Mouse (Mus musculus): ENCODE measurements around the gene Grk3. TPM values are rescaled to one million over a fixed set of nuclear protein-coding genes. Genes with fewer than 3 reads are reported as not detected.

Grk3 gene
- total RNA-seq, 2 experiments from 2014 or later = 16.9 to 19.8 TPM

DNA sequence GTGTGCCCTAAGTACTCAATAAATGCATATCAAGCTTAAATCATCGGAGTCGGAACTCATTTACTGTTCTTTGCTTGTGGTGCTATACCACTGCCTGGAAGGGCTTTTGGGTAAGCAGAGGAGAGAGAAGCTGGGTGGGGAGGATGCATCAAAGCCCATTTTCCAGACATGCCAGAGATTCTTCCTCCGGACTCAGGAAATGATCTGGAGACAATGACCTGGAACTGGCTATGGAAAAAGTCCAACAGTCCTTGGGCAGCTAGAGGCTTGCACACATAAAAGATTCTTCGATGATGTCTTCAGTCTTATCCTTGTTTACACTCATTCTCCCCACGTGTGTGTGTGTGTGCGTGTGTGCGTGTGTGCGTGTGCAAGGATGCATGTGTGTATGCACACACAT lies 80.2 kb downstream of the Grk3 start:
- DNase-seq = no peak

DNA sequence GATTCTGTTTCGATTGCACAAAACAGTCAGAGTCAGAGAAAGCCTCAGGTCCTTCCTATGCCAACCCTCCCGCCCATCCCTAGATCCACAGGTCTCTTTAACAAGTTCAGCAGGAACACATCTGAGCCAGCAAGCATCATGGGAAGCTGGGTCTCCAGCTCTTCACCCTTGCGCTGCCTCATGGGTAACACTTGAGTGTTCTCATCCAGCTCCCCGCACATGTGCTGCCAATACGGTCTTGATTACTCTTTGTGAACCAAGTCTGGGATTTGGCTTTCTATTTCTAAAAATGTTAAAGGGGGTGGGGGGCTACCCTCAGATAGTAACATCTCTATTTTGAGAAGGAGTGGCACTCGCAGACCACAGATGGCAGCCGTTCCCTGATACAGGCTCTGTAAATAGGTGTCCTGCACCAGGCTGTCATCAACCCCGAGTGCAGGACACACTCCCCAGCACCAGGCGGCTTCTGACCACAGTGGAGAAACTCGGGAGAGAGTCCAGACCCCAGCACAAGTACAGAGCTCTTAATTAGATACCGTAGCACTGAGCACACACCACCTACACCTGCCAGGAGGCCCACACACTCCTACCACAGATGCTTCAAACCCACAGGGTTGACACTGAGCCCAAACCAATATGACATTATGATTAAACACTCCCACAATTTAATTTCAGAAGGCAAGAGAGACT lies 82.6 kb downstream of the Grk3 start:
- peak; percentile 69 for DNase-seq

DNA sequence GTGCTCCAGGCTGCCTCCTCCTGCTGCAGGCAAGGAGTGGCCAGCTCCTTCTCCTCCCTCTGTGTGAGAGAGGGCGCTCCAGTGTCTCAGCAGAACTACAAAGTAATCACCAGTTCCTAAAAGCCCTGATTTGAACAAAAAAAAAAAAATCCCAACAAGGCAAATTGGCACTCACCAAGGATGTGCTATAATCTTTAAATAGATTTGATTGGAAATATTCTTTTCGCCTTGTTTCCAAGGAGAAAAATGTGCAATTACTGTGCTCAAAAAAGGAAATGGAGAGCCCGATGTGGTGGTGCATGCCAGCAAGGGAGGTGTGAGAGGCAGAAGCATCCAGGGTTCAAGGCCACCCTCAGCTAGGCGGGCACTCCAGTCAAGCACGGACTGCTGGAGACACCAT lies 83.7 kb downstream of the Grk3 start:
- DNase-seq = no peak

DNA sequence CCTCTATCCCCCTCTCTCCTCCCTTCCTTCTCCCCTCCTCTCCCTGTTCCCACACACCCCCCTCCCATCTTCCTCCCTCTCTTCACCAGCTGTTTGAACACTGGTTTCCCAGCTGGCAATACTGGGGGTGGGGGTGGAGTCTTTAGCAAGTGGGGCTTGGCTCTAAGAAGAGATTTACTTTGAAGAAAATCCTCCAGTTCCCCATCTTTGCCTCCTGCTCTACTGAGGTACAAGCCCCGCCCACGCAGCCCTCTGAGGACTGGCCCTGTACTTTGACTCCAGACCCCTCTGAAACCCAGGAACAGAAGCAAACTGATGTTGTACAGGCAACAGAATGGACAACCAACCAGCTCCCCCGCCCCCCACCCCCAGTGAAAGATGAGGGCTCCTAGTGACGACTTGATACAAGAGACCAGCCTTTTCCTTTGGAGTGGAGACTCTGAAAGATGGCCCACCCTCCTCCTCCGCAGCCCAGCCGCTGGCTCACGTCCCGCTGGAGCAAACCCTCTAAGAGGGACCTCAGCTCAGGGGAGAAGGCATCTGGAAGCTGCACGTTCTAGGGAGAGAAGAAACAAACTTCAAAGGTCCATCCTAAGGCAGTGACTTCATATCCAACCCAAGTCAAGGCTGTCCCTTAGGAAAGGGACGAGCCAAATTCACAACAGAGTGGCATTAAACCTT lies 87.2 kb downstream of the Grk3 start:
- DNase-seq = no peak

- no peak for DNase-seq
These were observed 90.2 kb downstream of the Grk3 start for GRCm38 (mm10) chr5:112925422-112925821.

DNA sequence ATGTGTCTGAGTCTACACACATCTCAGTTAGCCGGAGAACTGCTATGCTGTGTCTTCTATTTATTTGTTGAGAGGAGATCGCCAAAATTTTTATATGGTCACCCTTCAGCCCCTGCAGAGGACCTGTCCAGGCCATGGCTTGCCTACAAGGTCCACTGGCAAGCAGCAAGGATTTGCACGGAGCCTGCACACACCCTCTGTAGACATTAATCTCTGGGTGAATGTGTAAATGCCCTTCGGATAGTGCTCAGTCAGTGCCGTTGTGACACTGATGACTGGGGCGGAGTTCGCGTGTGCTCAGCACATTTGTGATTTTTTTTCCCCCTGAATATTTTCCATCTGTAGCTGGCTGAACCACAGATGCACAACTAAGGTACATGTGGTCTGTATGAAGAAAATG lies 90.8 kb downstream of the Grk3 start:
- no peak for DNase-seq

- DNase-seq = peak; percentile 38
These were observed 91.8 kb downstream of the Grk3 start for GRCm38 (mm10) chr5:112923841-112924240.

DNA sequence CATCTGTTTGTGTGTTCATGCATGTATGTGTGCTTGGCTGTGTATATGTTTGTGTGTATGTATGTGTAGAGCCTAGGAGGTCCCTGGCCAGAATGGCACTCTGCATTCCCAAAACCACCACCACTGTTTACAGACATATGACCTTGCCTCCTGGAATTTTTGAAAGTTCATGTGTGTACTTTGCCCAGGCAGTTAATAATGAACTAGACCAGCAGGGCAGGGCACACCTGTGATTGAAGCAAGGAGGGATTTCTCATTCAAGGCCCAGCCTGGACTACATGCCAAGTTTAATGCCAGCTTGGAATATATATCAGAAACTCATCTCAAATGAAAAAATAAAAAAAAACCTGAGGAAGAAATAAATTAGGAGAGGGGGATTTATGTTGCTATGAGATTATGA lies 93.7 kb downstream of the Grk3 start:
- no peak for DNase-seq

DNA sequence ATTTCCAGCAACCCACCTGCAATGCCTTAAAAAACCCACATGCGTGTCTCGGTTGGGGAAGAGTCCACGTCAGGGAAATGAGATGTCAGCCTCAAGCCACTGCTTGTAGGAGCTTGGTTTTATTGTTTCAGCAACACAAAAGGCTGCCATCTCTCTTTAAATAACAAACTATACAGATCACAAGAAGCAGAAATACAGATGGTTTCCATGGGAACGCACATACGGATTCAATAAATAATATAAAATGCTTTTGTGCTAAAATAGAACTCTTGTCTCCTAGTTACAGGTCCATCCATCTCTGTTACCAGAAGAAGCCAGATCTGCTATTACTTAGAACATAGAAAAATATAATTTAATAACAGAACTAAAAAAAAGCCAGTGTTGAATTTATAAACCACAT lies 105.2 kb downstream of the Grk3 start:
- DNase-seq = no peak

DNA sequence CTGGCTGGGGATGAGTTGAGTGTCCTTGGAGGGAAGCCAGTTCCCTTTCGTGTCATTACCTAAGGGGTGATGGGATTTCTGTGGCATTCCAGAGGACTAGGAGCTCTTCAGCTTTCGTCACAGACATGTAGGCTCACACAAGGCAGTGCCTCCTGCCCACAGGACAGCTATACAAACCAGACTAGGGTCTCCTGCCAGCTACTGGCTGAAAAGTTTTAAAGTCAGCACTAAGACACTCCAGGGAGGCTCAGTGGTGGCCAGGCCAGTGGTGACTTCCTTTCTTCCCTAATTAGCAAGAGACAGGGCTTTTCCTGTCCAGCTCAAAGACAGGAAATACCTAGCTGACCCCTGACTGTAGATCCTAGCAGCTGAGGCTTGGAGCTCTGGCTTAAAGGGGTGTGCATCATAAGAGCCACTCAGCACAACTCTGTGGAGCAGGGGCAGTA lies 107.4 kb downstream of the Grk3 start:
- DNase-seq = peak; percentile 47

DNA sequence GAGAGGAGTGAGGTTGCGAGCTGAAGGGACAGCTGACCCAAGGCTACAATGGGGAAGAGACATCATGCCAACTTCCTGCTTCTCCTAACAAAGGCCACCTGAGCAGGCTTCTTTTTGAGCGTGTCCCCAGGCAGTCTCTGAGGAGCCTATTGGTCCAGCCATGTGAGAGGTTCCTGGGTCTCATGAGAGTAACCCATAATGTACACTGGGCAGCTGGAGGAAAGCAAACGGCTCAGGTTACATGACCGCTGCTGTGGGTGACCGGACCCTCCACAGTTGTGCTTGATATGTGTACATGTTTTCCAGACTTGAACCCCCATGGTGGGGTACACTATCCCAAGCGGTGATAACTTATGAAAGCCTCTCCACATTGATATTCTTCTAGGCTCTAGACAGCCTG lies 108.1 kb downstream of the Grk3 start:
- no peak for DNase-seq

- DNase-seq = peak; percentile 85
These were observed 119.6 kb downstream of the Grk3 start, which contains the start of gene Myo18b for GRCm38 (mm10) chr5:112895674-112896654. Myo18b (minus strand) TSS chr5:112896362.

DNA sequence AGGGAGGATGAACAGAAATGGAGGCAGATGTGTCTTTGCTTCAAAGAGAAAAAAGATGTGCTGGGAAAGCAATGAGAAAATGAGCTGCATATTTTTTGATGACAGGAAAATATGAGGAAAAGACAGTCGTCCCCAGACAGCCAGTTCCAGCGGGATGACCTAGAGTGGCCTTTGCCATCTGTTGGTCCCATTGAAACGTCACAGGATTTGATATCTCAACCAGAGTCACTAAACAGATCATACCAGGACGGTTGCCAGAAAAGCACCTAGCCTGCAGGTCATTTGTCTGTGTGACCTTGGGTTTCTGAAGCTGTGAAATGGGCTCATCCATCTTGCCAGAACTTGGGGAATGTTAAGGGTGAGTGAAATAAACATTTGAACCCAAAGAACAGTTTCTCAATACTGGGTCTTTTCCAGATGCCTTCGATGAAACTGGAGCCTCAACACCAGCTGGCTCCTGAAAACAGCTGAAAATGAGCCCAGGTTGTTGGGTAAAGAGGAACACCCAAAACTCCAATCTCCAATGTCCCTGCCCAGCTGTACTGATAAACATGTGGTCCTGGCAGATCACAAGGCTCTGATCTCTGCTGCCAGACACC lies 122.0 kb downstream of the Grk3 start:
- DNase-seq = no peak

GRCm38 (mm10) chr5:112892411-112892810 lies 123.2 kb downstream of the Grk3 start:
- no peak for DNase-seq

DNA sequence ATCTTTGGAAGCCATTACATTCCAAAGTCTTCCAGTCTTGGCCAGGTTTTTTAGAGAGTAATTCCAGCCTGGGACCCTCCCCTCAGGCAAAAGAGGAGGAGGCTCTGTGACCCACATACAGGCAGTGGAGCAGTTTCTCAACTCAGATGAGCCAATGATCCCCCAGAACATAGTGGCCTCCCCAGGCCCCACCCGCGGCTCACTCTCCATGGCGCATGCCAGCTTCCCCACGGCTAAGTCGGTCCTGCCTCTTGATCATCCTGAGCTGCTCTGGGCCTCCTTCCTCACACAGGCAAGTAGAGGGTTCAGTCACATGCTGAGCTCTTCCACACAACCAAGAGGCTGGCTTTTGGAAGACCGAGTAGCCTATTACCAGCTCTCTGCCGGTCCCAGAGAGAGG lies 126.9 kb downstream of the Grk3 start:
- DNase-seq = no peak

GRCm38 (mm10) chr5:112886687-112887491 lies 128.7 kb downstream of the Grk3 start:
- DNase-seq = peak; percentile 86

GRCm38 (mm10) chr5:112877391-112878115 lies 138.0 kb downstream of the Grk3 start:
- no peak for DNase-seq

DNA sequence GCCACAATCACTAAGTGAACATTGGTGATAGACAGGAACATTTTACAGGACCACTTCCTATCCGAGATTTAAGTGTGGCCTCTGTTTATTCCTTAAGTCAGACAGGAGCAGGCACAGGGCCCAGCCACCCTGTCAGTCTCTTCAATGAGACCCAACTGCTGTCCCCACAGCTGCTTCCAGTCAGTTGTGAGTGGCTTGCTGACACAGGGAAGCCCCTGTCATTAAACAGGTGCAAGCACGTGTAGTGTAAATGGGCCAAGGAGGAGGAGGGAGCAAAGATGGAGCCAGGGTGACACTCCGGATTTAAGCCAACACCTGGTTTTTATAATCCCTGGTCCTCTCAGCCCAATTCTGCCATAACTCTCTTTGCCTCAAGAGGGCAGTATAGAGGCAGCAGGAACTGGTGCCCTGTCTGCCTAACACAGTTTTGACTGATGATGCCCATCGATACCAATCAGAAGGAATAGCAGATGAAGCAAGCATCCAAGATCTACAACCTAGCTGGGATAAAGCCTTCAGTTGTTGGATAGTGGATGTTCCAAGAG lies 138.7 kb downstream of the Grk3 start:
- peak; percentile 65 for DNase-seq

DNA sequence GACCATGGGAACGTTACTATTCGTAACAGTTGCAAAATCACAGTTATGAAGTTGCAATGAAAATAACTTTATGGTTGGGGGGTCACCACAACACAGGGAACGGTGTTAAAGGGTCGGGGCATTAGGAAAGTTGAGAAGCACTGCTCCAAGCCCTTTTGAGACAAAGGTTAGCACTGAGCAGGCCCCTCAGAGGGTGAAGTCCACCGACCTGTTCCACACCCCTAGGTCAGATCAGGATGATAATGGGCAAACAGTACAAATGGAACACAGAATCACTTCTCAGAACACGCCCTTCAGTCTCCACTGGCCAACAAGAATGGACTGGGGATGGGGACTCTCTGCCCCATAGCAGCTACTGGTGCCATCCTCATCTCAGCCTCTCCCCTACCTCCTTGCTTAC lies 142.6 kb downstream of the Grk3 start:
- DNase-seq = no peak

DNA sequence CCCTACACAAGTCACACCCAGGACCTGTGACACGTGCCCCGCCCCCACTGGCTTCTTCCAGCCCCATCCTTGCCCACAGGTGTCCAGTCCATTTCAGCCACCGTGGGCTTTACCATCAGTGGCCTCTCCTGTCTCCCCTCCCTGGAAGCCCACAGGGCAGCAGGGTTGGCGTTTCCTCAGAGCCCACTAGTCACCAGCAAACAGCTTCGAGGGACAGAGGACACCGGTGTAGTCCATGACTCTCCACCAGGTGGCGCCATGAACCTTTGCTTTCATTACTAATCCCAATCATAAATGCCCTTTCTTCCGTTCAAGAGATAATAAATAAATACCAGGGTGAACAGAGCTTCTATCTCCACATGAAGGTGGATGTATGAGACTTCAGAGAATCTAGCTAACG lies 144.9 kb downstream of the Grk3 start:
- DNase-seq = peak; percentile 84

- DNase-seq = no peak
These were observed 147.0 kb downstream of the Grk3 start for GRCm38 (mm10) chr5:112868620-112869019.
